Mouse (Mus musculus): ENCODE data around the gene Tcte2. TPM values are rescaled to one million over a fixed set of nuclear protein-coding genes. Genes with fewer than 3 reads are reported as not detected.

Gene Tcte2
- polyA plus RNA-seq, 1 experiment = 16.9 TPM

- Histone ChIP-seq H3K4me1 (ENCODE audit: control insufficient read depth, insufficient read depth, low read length) (no peaks in the 10 kb centered on the region), H3K27ac (ENCODE audit: insufficient read depth, low read length) (no peak overlapping the region), H3K4me3 (ENCODE audit: insufficient read depth, low read length) (no peak overlapping the region)
- TF ChIP-seq POLR2A (IDR thresholded peaks at IDR 0.05; ENCODE audit: extremely low read depth, insufficient read depth, low read length) = no peak
- TF ChIP-seq CTCF (IDR thresholded peaks at IDR 0.05; ENCODE audit: extremely low read depth, insufficient read depth, low read length) = no peak
Observed at GRCm38 (mm10) chr17:13730980-13731726, 30.5 kb downstream of the Tcte2 start.

GRCm38 (mm10) chr17:13726832-13727355, 34.7 kb downstream of the Tcte2 start:
- no peak overlapping the region for H3K27ac ChIP-seq (ENCODE audit: insufficient read depth, low read length)
- TF ChIP-seq POLR2A (IDR thresholded peaks at IDR 0.05; ENCODE audit: extremely low read depth, insufficient read depth, low read length) (no peak), CTCF (IDR thresholded peaks at IDR 0.05; ENCODE audit: extremely low read depth, insufficient read depth, low read length) (no peak)
- no peak overlapping the region for H3K4me3 ChIP-seq (ENCODE audit: insufficient read depth, low read length)
- H3K4me1 ChIP-seq (ENCODE audit: control insufficient read depth, insufficient read depth, low read length) = no peaks in the 10 kb centered on the region

DNA sequence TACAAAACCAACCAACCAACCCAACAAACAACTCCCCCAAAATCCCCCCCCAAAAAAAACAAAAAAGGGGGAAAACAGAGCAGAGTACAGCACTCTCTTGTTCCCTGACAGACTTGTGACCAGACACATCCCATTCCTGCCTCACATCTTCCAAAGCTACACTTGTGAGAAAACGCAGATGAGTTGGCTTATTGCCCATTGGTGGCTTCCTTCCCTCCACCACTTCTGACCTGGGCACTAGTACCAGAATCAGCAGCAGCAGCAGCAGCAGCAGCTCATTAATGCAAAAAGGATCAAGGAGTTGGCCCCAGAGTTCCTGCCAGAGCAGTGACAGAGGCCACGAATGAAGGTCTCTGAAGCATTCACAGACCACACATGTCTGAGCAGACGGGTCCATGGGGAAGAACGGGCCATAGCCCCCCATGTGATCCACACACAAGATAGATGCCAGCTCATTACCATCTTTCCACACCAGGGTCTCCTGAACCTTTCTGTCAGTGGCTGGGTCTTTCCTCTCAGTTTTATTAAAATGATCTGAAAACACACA, 36.5 kb downstream of the Tcte2 start:
- no peak overlapping the region for H3K27ac ChIP-seq (ENCODE audit: insufficient read depth, low read length)
- H3K4me1 ChIP-seq (ENCODE audit: control insufficient read depth, insufficient read depth, low read length) = no peaks in the 10 kb centered on the region
- no peak overlapping the region for H3K4me3 ChIP-seq (ENCODE audit: insufficient read depth, low read length)
- TF ChIP-seq CTCF (IDR thresholded peaks at IDR 0.05; ENCODE audit: extremely low read depth, insufficient read depth, low read length) (no peak), POLR2A (IDR thresholded peaks at IDR 0.05; ENCODE audit: extremely low read depth, insufficient read depth, low read length) (no peak)

DNA sequence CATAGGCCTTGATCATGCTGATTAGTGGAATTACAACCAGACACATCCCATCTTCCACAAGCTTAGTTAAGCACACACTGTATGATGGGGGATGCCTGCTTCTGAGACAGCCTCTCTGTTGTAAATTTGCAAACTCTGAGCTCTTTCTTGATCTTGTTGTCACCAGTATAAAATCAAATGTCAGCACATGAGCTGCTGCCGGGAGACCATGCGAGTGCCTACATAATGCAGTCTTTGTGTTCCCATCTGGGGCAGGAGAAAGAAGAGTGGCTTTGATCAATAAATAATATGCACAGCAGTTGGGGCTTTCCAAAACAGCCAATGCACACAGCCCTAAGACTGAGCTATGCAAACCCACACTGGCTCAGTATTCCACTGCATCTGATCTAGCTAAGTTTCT, 39.2 kb downstream of the Tcte2 start:
- Histone ChIP-seq H3K27ac (ENCODE audit: insufficient read depth, low read length) (no peak overlapping the region), H3K4me1 (ENCODE audit: control insufficient read depth, insufficient read depth, low read length) (no peaks in the 10 kb centered on the region), H3K4me3 (ENCODE audit: insufficient read depth, low read length) (no peak overlapping the region)
- TF ChIP-seq CTCF (IDR thresholded peaks at IDR 0.05; ENCODE audit: extremely low read depth, insufficient read depth, low read length) (no peak), POLR2A (IDR thresholded peaks at IDR 0.05; ENCODE audit: extremely low read depth, insufficient read depth, low read length) (no peak)

DNA sequence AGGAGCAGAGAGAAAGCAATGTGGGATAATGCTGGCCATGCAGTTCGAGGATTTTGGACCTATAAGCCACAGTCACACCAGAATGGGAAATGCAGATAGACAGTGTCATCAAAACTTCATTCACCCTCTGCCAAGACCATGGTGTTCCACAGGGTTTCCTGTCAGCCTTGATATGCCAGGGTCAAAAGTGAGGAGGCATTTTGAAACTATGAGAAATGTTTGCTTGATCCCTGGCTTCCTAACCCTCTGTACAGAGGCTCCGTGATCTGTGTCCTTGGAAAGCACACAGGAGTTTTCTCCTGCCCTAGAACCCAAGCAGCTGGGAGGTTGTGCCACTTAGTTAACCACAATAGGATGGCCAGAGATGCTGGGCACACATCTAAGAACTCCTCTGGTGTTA, 40.3 kb downstream of the Tcte2 start:
- Histone ChIP-seq H3K4me3 (ENCODE audit: insufficient read depth, low read length) (no peak overlapping the region), H3K27ac (ENCODE audit: insufficient read depth, low read length) (no peak overlapping the region), H3K4me1 (ENCODE audit: control insufficient read depth, insufficient read depth, low read length) (no peaks in the 10 kb centered on the region)
- TF ChIP-seq POLR2A (IDR thresholded peaks at IDR 0.05; ENCODE audit: extremely low read depth, insufficient read depth, low read length) (no peak), CTCF (IDR thresholded peaks at IDR 0.05; ENCODE audit: extremely low read depth, insufficient read depth, low read length) (no peak)

- no peak overlapping the region for H3K27ac ChIP-seq (ENCODE audit: insufficient read depth, low read length)
- no peak overlapping the region for H3K4me3 ChIP-seq (ENCODE audit: insufficient read depth, low read length)
- TF ChIP-seq CTCF (IDR thresholded peaks at IDR 0.05; ENCODE audit: extremely low read depth, insufficient read depth, low read length) (no peak), POLR2A (IDR thresholded peaks at IDR 0.05; ENCODE audit: extremely low read depth, insufficient read depth, low read length) (no peak)
- H3K4me1 ChIP-seq (ENCODE audit: control insufficient read depth, insufficient read depth, low read length) = no peaks in the 10 kb centered on the region
Observed at GRCm38 (mm10) chr17:13720187-13720586, 41.4 kb downstream of the Tcte2 start.

GRCm38 (mm10) chr17:13717428-13717827, 44.2 kb downstream of the Tcte2 start:
- TF ChIP-seq CTCF (IDR thresholded peaks at IDR 0.05; ENCODE audit: extremely low read depth, insufficient read depth, low read length) (no peak), POLR2A (IDR thresholded peaks at IDR 0.05; ENCODE audit: extremely low read depth, insufficient read depth, low read length) (no peak)
- H3K4me3 ChIP-seq (ENCODE audit: insufficient read depth, low read length) = no peak overlapping the region
- H3K4me1 ChIP-seq (ENCODE audit: control insufficient read depth, insufficient read depth, low read length) = no peaks in the 10 kb centered on the region
- no peak overlapping the region for H3K27ac ChIP-seq (ENCODE audit: insufficient read depth, low read length)

DNA sequence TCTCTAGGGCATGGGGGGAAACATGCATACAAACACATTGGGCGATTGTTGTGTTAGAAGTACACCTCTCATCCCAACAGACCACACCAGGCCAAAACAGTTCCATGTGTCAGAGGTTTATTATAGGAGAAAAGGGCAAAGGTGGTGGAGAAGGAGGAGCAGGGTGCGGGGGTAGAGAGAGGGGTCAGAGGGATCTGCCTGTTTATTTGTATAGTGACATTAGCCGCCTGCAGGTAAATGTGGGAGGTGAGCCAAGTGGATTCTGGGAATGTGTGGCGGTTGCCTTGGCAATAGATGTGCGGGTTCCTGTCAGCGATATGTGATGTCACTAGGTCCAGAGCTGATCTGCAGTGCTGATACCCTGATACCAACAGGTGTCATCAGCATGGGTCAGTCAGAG, 45.3 kb downstream of the Tcte2 start:
- no peaks in the 10 kb centered on the region for H3K4me1 ChIP-seq (ENCODE audit: control insufficient read depth, insufficient read depth, low read length)
- H3K27ac ChIP-seq (ENCODE audit: insufficient read depth, low read length) = no peak overlapping the region
- no peak overlapping the region for H3K4me3 ChIP-seq (ENCODE audit: insufficient read depth, low read length)
- TF ChIP-seq CTCF (IDR thresholded peaks at IDR 0.05; ENCODE audit: extremely low read depth, insufficient read depth, low read length) = no peak
- no peak for TF ChIP-seq POLR2A (IDR thresholded peaks at IDR 0.05; ENCODE audit: extremely low read depth, insufficient read depth, low read length)

DNA sequence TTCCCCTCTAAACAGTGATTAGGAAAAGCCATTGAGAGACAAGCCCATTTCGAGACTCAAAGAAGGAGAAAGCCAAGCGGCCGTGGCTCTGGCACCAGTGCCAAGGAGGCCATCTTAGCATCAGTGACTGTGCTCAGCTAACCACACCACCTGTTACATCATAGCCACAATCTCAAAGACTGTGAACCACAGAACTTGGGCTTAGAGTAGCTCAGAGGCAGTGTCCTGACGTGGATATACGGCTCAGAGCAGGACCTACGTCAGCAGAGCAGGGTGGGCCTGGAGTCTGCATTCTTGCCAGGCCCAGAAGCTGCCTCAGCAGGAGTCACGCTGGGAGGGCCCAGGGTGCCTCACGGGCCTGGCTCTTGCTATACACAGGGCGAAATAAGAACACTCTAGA, 46.1 kb downstream of the Tcte2 start:
- Histone ChIP-seq H3K4me1 (ENCODE audit: control insufficient read depth, insufficient read depth, low read length) (no peaks in the 10 kb centered on the region), H3K4me3 (ENCODE audit: insufficient read depth, low read length) (no peak overlapping the region), H3K27ac (ENCODE audit: insufficient read depth, low read length) (no peak overlapping the region)
- TF ChIP-seq POLR2A (IDR thresholded peaks at IDR 0.05; ENCODE audit: extremely low read depth, insufficient read depth, low read length) (no peak), CTCF (IDR thresholded peaks at IDR 0.05; ENCODE audit: extremely low read depth, insufficient read depth, low read length) (no peak)

DNA sequence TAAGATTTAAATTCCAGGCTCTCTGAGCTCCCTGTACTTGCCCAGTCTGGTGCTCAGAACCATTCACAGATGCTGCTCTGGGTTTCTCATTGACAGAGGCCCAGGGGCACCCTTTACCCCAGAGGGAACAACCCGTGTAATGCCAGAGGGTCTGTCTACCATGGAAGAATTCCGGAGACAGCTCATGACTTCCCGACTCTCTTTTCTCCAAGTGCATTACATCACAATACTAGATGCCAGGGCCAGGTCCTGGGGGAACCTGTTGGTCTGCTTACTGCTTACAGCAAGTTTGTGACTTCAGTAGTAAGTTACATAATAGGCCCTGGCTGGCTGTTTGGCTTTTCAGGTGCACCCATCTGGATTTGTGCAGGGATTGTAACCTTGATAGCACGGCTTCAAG, 47.0 kb downstream of the Tcte2 start:
- Histone ChIP-seq H3K4me1 (ENCODE audit: control insufficient read depth, insufficient read depth, low read length) (no peaks in the 10 kb centered on the region), H3K27ac (ENCODE audit: insufficient read depth, low read length) (no peak overlapping the region), H3K4me3 (ENCODE audit: insufficient read depth, low read length) (no peak overlapping the region)
- TF ChIP-seq CTCF (IDR thresholded peaks at IDR 0.05; ENCODE audit: extremely low read depth, insufficient read depth, low read length) (no peak), POLR2A (IDR thresholded peaks at IDR 0.05; ENCODE audit: extremely low read depth, insufficient read depth, low read length) (no peak)
